Mouse (Mus musculus) midbrain, embryonic 14.5 days (tissue): ENCODE results near the gene Gpx8. TPM values are rescaled to one million over a fixed set of nuclear protein-coding genes. Genes with fewer than 3 reads are reported as not detected.
A peak's percentile ranks its signal among the peaks of the same experiment; 100 is the strongest.
"Not testable (repeated sequence)": the region's sequence is repeated elsewhere in the genome, so short reads cannot be mapped to it uniquely, and the experiment has no call there.

Experiments
- ATAC-seq: fragments of 200-750 bp; cut with Nextera tagmentation; 2 replicates; pipeline ENCODE4 v1.8.0; 2017; ENCODE audit warnings: moderate number of reproducible peaks, moderate library complexity; ENCODE audit not compliant: low FRiP score, low TSS enrichment
- DNase-seq: peaks from one replicate; pipeline ENCODE4 v3.0.0-alpha.2; 2015
- H3K27ac ChIP-seq: fragments of 300-500 bp; sonication (generic); replicated peaks from 2 replicates; pipeline ENCODE4 v1.5.1; 2014; ENCODE audit warnings: mild to moderate bottlenecking, low read depth, low read length, moderate library complexity
- H3K27me3 ChIP-seq: fragments of 300-500 bp; sonication (generic); 2 replicates; pipeline ENCODE4 v1.6.1; 2014; ENCODE audit warnings: low read length, control low read depth, mixed read lengths; ENCODE audit not compliant: control insufficient read depth, insufficient read depth
- H3K36me3 ChIP-seq: fragments of 300-500 bp; sonication (generic); 2 replicates; pipeline ENCODE4 v1.6.1; 2014; ENCODE audit warnings: low read length, control low read depth; ENCODE audit not compliant: control insufficient read depth, insufficient read depth
- H3K4me1 ChIP-seq: fragments of 300-500 bp; sonication (generic); 2 replicates; pipeline ENCODE4 v1.6.1; 2014; ENCODE audit warnings: mild to moderate bottlenecking, antibody characterized with exemption, low read length, control low read depth; ENCODE audit not compliant: control insufficient read depth, insufficient read depth
- H3K4me2 ChIP-seq: fragments of 300-500 bp; sonication (generic); 2 replicates; pipeline ENCODE4 v1.6.1; 2014; ENCODE audit warnings: mild to moderate bottlenecking, low read length, moderate library complexity
- H3K4me3 ChIP-seq: fragments of 300-500 bp; sonication (generic); replicated peaks from 2 replicates; pipeline ENCODE4 v1.5.1; 2014; ENCODE audit warnings: low read depth, low read length
- H3K9ac ChIP-seq: fragments of 300-500 bp; sonication (generic); replicated peaks from 2 replicates; pipeline ENCODE4 v1.6.1; 2014; ENCODE audit warnings: mild to moderate bottlenecking, low read length, moderate library complexity
- H3K9me3 ChIP-seq: fragments of 300-500 bp; sonication (generic); 2 replicates; pipeline ENCODE4 v1.6.1; 2016; ENCODE audit warnings: low read length, control low read depth, mixed read lengths; ENCODE audit not compliant: control insufficient read depth
- WGBS: fragments of 180-500 bp; shearing (Covaris S2); extraction: QIAGEN DNeasy Blood & Tissue Kit; methylation state at CpG from one replicate; pipeline ENCODE4 v1.1.7; 2014; 5-methylcytosine and 5-hydroxymethylcytosine counted together
- polyA plus RNA-seq: library from polyadenylated mRNA; unstranded; fragments of >200 nt; fragmentation: Nextera tagmentation; extraction: Ambion mirVana; gene quantifications from 2 replicates; pipeline ENCODE4 v1.2.1, GENCODE M21; 2014

The Gpx8 gene
- polyA plus RNA-seq, 1 experiment from 2014 or later, result 53.0 TPM

DNA sequence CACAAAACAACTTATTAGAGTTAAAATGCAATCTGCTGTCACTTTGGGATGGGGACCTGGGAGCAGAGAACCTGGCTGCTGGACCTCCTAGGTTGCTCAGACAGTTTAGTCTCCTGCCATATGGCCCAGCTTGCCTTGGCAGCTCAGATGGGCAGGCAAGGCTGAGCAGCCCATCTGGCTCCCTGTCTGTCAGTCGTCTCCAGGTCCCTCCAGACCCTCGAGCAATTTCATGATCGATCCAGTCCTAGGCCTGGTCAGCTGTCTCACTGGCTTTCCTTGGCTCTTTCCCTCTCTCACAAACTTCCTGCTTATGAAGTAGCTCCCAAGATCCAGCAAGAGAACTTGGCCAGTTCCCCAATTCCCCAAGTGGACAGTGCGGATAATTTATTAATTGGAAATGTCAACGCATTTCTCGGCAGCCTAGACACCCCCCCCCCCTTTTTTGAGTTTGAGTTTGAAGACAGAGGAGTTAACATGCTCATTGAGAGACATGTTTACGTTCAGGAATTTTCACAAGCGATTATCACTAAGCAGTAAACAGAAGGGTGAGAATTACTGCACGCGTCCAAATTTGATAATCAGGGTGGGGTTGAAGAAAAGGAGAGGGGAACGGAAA lies 11.8 kb downstream of the Gpx8 start:
- Histone ChIP-seq H3K4me3 (peak overlapping the region; percentile 52), H3K9me3 (no peaks in the 10 kb centered on the region), H3K9ac (no peak overlapping the region; the same call in 1 of the 2 replicates), H3K4me2 (peak overlapping the region; percentile 98), H3K4me1 (peaks cover 12% of the 10 kb centered on the region), H3K27me3 (peaks cover 28% of the 10 kb centered on the region; the same call in 1 of the 2 replicates), H3K27ac (no peak overlapping the region), H3K36me3 (no peaks in the 10 kb centered on the region)
- 3% methylated on average over 11 of the region's 11 CpGs for WGBS
- ATAC-seq (no peak), DNase-seq (peak; percentile 31)

DNA sequence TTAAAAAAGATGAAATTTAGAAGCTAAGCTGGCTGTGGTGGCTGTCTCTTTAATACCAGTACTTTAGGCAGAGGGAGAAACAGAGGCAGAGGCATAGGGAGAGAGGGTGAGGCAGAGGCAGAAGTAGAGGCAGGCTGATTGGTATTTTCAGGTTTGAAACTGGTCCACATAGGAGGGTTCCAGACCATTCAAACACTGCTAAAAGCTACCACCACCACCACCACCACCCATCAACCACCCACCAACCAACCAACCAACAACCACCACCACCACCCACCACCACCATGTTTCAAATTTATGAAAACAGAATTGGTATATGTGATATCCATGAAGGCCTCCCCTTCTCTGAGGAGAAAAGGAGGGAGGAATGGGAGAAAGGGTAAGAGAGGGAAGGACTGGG lies 13.4 kb downstream of the Gpx8 start:
- Histone ChIP-seq H3K36me3 (no peaks in the 10 kb centered on the region), H3K4me3 (0 out of 2 replicates have a peak overlapping the region, but pooled peaks have one; percentile 59), H3K9ac (no peak overlapping the region), H3K27me3 (peaks cover 28% of the 10 kb centered on the region; the same call in 1 of the 2 replicates), H3K4me2 (peak overlapping the region; percentile 81), H3K9me3 (no peaks in the 10 kb centered on the region), H3K27ac (no peak overlapping the region), H3K4me1 (peaks cover 12% of the 10 kb centered on the region)
- no peak for DNase-seq
- no peak for ATAC-seq

DNA sequence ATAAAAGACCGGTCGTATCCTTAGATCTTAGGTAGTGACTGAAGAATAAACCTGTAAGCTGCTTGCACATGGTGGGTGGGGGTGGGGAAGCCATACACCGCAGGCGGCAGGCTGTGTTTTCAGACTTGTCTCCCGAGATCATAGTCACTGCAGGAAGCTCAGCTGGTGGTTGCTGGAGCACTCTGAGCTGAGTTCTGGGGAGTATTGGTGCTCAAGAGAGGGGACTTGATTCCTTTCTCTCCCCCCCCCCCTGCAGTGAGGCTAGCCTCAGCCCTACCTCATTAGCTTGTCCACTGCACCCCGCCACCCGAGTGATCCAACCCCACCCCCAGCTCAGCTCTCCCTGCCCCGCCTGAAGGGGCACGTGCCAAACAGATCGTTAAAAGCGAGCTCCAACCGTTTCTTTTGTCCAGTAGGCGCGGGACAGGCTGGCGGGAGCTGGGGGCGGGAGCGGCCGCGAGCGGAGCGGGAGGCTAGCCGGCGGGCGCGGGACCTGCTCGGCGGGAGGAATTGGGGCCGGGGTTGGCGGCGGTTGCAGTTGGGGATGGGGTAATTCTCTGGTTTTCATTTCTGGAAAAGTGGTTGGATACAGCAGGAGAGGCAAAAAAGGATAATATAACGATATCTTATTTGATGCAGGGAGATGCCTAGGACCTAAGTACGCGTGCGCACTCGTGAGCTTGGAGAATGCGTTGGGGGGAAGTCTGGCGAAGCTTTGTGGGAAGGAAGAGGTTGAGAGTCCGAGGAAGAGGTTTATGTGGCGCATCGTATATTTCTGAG lies 14.2 kb downstream of the Gpx8 start:
- peak; percentile 88 for DNase-seq
- Histone ChIP-seq H3K27ac (peak overlapping the region; percentile 88), H3K4me1 (peaks cover 12% of the 10 kb centered on the region), H3K4me3 (peak overlapping the region; percentile 59), H3K36me3 (no peaks in the 10 kb centered on the region), H3K9ac (peak overlapping the region; percentile 67), H3K27me3 (peaks cover 28% of the 10 kb centered on the region; the same call in 1 of the 2 replicates), H3K4me2 (peak overlapping the region; percentile 81), H3K9me3 (no peaks in the 10 kb centered on the region)
- under 1% methylated on average over 40 of the region's 40 CpGs for WGBS
- ATAC-seq, result peak; percentile 68

DNA sequence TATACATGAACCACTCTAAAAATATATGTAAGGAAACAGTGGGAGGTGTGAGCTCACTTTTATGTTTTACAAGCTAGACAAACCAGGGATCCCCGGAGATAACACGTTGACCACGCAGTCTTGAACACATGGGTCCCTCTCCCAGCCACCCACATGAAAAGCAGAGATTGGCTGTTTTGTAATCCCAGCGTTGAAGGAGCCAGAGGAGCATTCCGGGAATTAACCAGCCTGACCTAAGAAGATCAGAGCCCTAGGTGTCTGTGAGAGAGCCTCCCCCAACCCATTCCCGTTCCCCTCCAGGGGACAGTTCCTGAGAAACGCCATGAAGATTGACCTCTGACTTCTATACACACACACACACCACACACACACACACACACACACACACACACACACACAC lies 14.9 kb downstream of the Gpx8 start:
- H3K36me3 ChIP-seq, result no peaks in the 10 kb centered on the region
- no peak overlapping the region for H3K27ac ChIP-seq
- peaks cover 12% of the 10 kb centered on the region for H3K4me1 ChIP-seq
- H3K4me2 ChIP-seq, result peak overlapping the region; percentile 81
- peak overlapping the region; percentile 67; the same call in 1 of the 2 replicates for H3K9ac ChIP-seq
- H3K9me3 ChIP-seq, result no peaks in the 10 kb centered on the region
- peak overlapping the region; percentile 59 for H3K4me3 ChIP-seq
- H3K27me3 ChIP-seq, result peaks cover 28% of the 10 kb centered on the region; the same call in 1 of the 2 replicates
- 1% methylated on average over 7 of the region's 7 CpGs for WGBS
- DNase-seq, result peak; percentile 57
- ATAC-seq, result peak; percentile 7; the same call in 1 of the 2 replicates

DNA sequence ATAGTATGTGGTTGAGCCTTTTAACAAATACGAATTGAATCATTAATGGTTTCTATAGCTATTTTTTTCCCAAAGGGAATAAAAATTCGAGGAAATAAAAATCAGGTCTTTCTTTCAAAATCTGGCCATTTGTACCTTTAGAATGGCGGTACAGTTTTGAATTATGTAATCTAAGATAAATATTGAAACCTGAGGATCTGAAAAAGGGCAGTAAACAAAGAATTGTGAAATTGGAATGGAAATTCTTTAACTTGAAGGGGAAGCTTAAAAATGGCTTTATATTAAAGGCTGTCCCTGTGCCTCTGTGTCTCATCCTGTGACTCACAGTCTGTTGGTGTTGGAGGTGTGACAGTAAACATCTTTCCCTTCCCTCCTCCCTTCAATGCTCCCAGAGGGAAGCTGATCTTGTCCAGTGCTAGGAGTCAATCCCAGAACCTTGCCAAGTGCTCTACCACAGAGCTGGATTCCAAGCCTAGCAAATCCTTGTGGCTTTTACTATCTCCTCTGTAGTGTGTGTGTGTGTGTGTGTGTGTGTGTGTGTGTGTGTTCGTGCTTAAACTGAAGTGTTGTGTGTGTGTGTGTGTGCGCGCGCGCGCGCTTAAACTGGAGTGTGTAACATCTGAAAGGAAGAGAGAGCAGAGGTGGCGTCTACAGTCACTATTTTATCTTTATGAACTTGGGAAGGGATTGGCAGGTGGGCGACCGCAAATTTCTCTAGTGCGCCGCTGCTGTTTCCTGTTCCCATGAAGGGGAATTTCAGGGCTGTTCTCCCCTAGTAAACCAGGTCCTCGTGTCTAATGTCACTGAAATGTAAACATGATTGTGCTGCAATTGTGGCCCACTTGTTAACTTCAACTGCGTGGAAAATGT lies 22.7 kb downstream of the Gpx8 start:
- ATAC-seq (no peak), DNase-seq (no peak)
- Histone ChIP-seq H3K4me1 (no peaks in the 10 kb centered on the region), H3K36me3 (no peaks in the 10 kb centered on the region), H3K9ac (no peak overlapping the region), H3K27ac (no peak overlapping the region), H3K4me3 (no peak overlapping the region), H3K9me3 (no peaks in the 10 kb centered on the region), H3K4me2 (no peak overlapping the region), H3K27me3 (no peaks in the 10 kb centered on the region)
- 89% methylated on average over 17 of the region's 17 CpGs for WGBS

DNA sequence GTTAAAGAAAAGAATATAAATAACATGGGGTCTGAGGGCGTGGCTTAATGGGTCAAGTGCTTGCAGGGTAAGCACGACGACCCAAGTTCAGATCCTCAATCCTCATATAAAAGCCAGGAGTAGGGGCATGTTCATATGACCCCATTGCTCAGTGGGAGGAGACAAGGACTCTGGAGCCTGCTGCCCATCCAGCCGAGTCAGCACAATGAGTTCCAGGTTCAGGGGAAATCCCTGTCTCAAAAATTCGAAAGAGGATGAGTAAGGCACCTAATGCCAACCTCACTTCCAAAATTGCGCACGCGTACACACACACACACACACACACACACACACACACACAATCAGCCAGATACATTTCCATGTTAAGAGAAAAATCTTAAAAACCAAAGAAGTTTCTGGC lies 23.7 kb downstream of the Gpx8 start:
- DNase-seq, result no peak
- 77% methylated on average over 8 of the region's 8 CpGs for WGBS
- no peaks in the 10 kb centered on the region for H3K9me3 ChIP-seq

DNA sequence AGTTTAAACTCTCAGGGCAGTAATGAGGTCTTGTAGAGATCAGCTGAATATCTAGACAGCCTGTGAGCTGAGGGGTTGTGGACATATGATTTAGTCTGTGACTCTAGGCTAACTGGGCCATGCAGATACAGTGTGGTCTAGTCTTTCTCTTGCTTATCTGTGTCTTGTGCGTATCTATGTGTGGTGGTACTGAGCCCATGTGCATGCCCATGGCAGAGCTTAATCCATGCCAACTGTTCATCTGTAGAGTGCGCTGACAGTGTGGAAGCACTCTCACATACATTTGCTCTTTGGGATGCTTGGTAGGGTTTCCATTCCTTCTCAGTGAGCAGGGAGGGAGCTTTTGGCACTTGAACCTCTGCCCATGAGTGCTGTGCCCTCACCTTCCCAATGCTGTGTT lies 24.7 kb downstream of the Gpx8 start:
- Histone ChIP-seq H3K36me3 (no peaks in the 10 kb centered on the region), H3K9ac (no peak overlapping the region), H3K27me3 (no peaks in the 10 kb centered on the region), H3K4me1 (no peaks in the 10 kb centered on the region), H3K27ac (no peak overlapping the region), H3K4me2 (no peak overlapping the region), H3K4me3 (no peak overlapping the region), H3K9me3 (no peaks in the 10 kb centered on the region)
- ATAC-seq (no peak), DNase-seq (no peak)
- WGBS, result 92% methylated on average over 2 of the region's 2 CpGs

More for the DNA sequence above, 23.7 kb downstream of the Gpx8 start:
- ATAC-seq, result no peak
- Histone ChIP-seq H3K9ac (no peak overlapping the region), H3K4me2 (no peak overlapping the region), H3K27me3 (no peaks in the 10 kb centered on the region), H3K4me3 (no peak overlapping the region), H3K4me1 (no peaks in the 10 kb centered on the region), H3K36me3 (no peaks in the 10 kb centered on the region), H3K27ac (no peak overlapping the region)

DNA sequence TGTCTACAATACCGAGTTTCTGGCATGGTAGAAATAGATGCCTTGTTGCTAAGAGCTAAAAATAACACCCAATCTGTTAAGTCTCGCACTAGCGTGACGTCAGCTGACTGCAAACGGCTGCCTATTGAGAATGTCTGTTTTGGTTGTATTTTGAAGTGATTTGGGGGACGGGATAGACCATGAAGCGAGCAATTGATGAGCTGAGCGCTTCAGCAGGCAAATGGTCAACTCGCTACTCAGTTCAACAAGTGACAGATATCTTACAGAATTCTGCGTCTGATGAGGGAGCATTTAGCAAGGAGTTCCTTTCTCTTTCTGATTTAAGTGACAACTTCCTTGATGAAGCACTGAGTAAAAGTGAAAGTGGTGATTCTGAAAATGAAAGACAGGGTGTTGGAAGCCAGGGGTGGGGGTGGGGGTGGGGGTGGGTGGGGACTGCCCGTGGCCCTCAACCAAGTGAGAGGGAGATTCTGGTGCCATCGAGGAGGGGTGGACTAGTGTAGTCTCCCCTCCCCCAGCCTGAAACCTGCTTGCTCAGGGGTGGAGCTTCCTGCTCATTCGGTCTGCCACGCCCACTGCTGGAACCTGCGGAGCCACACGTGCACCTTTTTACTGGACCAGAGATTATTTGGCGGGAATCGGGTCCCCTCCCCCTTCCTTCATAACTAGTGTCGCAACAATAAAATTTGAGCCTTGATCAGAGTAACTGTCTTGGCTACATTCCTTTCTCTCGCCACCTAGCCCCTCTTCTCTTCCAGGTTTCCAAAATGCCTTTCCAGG lies 32.8 kb downstream of the Gpx8 start:
- not testable (repeated sequence) for H3K9ac ChIP-seq, H3K27ac ChIP-seq, H3K4me2 ChIP-seq, H3K4me1 ChIP-seq, H3K4me3 ChIP-seq, H3K9me3 ChIP-seq, ATAC-seq, H3K36me3 ChIP-seq, DNase-seq, H3K27me3 ChIP-seq
- 68% methylated on average over 19 of the region's 20 CpGs for WGBS
